Mouse (Mus musculus): ENCODE results near the gene Rap2b.

The Rap2b gene

GRCm38 (mm10) chr3:61376001-61376400 is 14.6 kb downstream of the Rap2b start:
- no peak for DNase-seq (ENCODE audit: extremely low read depth, insufficient read length, low spot score)

- DNase-seq (ENCODE audit: extremely low read depth, insufficient read length, low spot score) = no peak
Measured at GRCm38 (mm10) chr3:61386368-61386767, 24.9 kb downstream of the Rap2b start.

- no peak for DNase-seq (ENCODE audit: extremely low read depth, insufficient read length, low spot score)
Measured at GRCm38 (mm10) chr3:61391564-61391963, 30.1 kb downstream of the Rap2b start.

- DNase-seq (ENCODE audit: extremely low read depth, insufficient read length, low spot score) = no peak
Measured at GRCm38 (mm10) chr3:61392881-61393280, 31.4 kb downstream of the Rap2b start.

- DNase-seq (ENCODE audit: extremely low read depth, insufficient read length, low spot score) = no peak
Measured at GRCm38 (mm10) chr3:61393520-61393919, 32.1 kb downstream of the Rap2b start.

- DNase-seq (ENCODE audit: extremely low read depth, insufficient read length, low spot score) = peak; percentile 62
Measured at GRCm38 (mm10) chr3:61395382-61395781, 33.9 kb downstream of the Rap2b start.

GRCm38 (mm10) chr3:61396728-61397127 is 35.3 kb downstream of the Rap2b start:
- no peak for DNase-seq (ENCODE audit: extremely low read depth, insufficient read length, low spot score)

GRCm38 (mm10) chr3:61400823-61401387 is 39.5 kb downstream of the Rap2b start:
- DNase-seq (ENCODE audit: extremely low read depth, insufficient read length, low spot score) = no peak

- no peak for DNase-seq (ENCODE audit: extremely low read depth, insufficient read length, low spot score)
Measured at GRCm38 (mm10) chr3:61406921-61407320, 45.5 kb downstream of the Rap2b start.

GRCm38 (mm10) chr3:61409683-61410082 is 48.2 kb downstream of the Rap2b start:
- DNase-seq (ENCODE audit: extremely low read depth, insufficient read length, low spot score) = no peak

GRCm38 (mm10) chr3:61415883-61416282 is 54.4 kb downstream of the Rap2b start:
- DNase-seq (ENCODE audit: extremely low read depth, insufficient read length, low spot score) = no peak

Data from 3134 (cell line).